Mouse (Mus musculus) cerebellum, adult 2 months (tissue): Measurements from ENCODE around the gene Urb2.

Source experiments
- CTCF ChIP-seq: fragments of 200-500 bp; IDR thresholded peaks from 2 replicates; pipeline ENCODE4 v1.5.1; 2011; ENCODE audit warnings: low read depth, mild to moderate bottlenecking, control low read depth, low read length, moderate library complexity, borderline replicate concordance; ENCODE audit not compliant: insufficient read depth
- POLR2A ChIP-seq: fragments of 200-500 bp; IDR thresholded peaks from 2 replicates; pipeline ENCODE4 v1.6.1; 2011; ENCODE audit warnings: low read length, control low read depth, borderline replicate concordance; ENCODE audit not compliant: insufficient read depth

DNA sequence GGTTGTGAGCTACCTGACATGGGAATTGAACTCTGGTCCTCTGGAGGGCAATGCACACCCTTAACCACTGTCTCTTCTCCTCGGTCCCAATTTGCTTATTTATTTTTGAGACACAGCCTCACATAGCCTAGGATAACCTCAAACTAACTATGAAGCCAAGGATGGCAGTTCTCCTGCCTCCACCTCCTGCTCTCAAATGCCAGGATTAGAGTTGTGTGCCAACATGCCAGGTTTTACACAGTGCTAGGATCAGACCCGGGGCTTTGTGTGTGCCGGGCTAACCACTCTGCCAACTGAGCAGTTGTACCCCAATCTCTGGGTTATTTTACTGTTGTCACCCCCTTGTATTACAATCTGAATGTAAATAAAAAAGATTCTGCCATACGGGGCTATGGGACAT lies 43.8 kb upstream of the Urb2 start:
- TF ChIP-seq CTCF (no peak), POLR2A (no peak)
